15 mouse cellular contexts compared by ENCODE assay signal in genomic region chr2:129116368-129116739, GRCm38 (mm10).
"Had no signal": no experiment of that assay in that cellular context is flagged by ENCODE, and none has a peak within 500 bp of the region (broad histone marks: within the 10 kb centered on the region; RNA-seq: fewer than 3 reads in every experiment).

No protein-coding gene starts in this region.

- H3K4me1 ChIP-seq: intestine, embryonic 15.5 days; limb, embryonic 15.5 days; liver, embryonic 12.5 days; midbrain, embryonic 10.5 days; neural tube, embryonic 15.5 days had no signal

- H3K27ac ChIP-seq: intestine, embryonic 15.5 days; limb, embryonic 15.5 days; liver, embryonic 12.5 days; midbrain, embryonic 10.5 days; neural tube, embryonic 15.5 days; stomach, postnatal 0 days had no signal

- H3K27me3 ChIP-seq: intestine, embryonic 15.5 days; limb, embryonic 15.5 days; liver, embryonic 12.5 days; neural tube, embryonic 15.5 days had no signal

- H3K4me2 ChIP-seq: intestine, embryonic 15.5 days; limb, embryonic 15.5 days; liver, embryonic 12.5 days; lung, embryonic 14.5 days; neural tube, embryonic 15.5 days had no signal

- H3K9me3 ChIP-seq: intestine, embryonic 15.5 days; limb, embryonic 15.5 days; liver, embryonic 12.5 days; midbrain, embryonic 10.5 days; neural tube, embryonic 15.5 days had no signal

- H3K9ac ChIP-seq: intestine, embryonic 15.5 days; limb, embryonic 15.5 days; liver, embryonic 12.5 days; lung, embryonic 14.5 days; neural tube, embryonic 15.5 days had no signal

- DNase-seq: layer of hippocampus, adult 9-11 months; layer of hippocampus, postnatal 36 days; lung, embryonic 14.5 days; lung, postnatal 10 days; lung, postnatal 4 days; midbrain, embryonic 14.5 days; thymus, adult 18-20 months; thymus, postnatal 14 days had no signal

- H3K4me3 ChIP-seq: intestine, embryonic 15.5 days; limb, embryonic 15.5 days; liver, embryonic 12.5 days; midbrain, embryonic 10.5 days; myocyte; neural tube, embryonic 15.5 days had no signal

- ATAC-seq: intestine, embryonic 15.5 days; liver, embryonic 12.5 days had no signal
